Mouse (Mus musculus): Measurements from ENCODE around the gene Wsb1.

- TF ChIP-seq CTCF (IDR thresholded peaks at IDR 0.05; ENCODE audit: extremely low read depth, insufficient read length, insufficient replicate concordance, low read depth, low read length) (no peak), POLR2A (IDR thresholded peaks at IDR 0.05; ENCODE audit: low read depth, low read length) (no peak)
Observed at GRCm38 (mm10) chr11:79221641-79222040, 32.8 kb downstream of the Wsb1 start.
